Mouse (Mus musculus) liver, embryonic 14.5 days (tissue): ENCODE measurements around the gene Slc22a16.

Experiments used
- CTCF ChIP-seq: IDR thresholded peaks from 2 replicates; pipeline ENCODE4 v1.5.1; 2016; ENCODE audit warnings: antibody characterized with exemption, low read depth, control low read depth
- EP300 ChIP-seq: IDR thresholded peaks from 2 replicates; pipeline ENCODE4 v1.6.1; 2016; ENCODE audit warnings: antibody characterized with exemption, low read depth

DNA sequence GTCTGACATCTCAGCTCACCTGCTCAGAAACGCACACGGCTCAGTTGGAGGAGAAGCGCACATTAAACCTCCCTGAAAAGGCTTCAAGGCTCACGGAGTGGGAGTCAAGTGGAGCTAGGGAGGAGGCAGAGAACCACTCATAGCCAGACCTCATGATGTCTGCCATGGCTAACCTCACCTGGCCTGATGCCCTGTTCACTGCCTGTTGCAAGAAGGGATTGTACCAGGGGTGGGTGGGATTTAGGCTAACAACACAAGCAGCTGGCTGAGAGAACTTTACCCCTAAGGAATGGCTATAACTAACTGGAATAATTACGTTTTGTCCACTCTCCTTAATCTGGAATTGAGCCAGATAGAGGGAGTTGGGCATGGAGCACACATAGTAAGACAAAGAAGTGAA lies 60.3 kb downstream of the Slc22a16 start:
- TF ChIP-seq EP300: no peak
- no peak for TF ChIP-seq CTCF
